Mouse (Mus musculus) thymus, postnatal 25 days (tissue): ENCODE results near the gene Gsta4.
"Not testable (repeated sequence)": the region's sequence is repeated elsewhere in the genome, so short reads cannot be mapped to it uniquely, and the experiment has no call there.

Experiments used
- DNase-seq: peaks from one replicate; pipeline ENCODE4 v3.0.0; 2022

The Gsta4 gene

GRCm38 (mm10) chr9:78255683-78256470, 73.3 kb downstream of the Gsta4 start:
- not testable (repeated sequence) for DNase-seq

- DNase-seq = not testable (repeated sequence)
Observed at GRCm38 (mm10) chr9:78256914-78257313, 74.3 kb downstream of the Gsta4 start, which contains the start of gene Gm3776. Gene Gm3776, plus strand, starts transcription at chr9:78257129.
